ENCODE assay signal across 15 mouse cellular contexts in genomic region chr8:117968306-117968705, GRCm38 (mm10).
"Had no signal": no experiment of that assay in that cellular context is flagged by ENCODE, and none has a peak within 500 bp of the region (broad histone marks: within the 10 kb centered on the region; RNA-seq: fewer than 3 reads in every experiment).

No protein-coding gene starts in this region.

- H3K9ac ChIP-seq: neural tube, embryonic 15.5 days; stomach, embryonic 15.5 days had no signal

- H3K4me3 ChIP-seq: neural tube, embryonic 15.5 days; stomach, embryonic 15.5 days had no signal

- H3K4me2 ChIP-seq: neural tube, embryonic 15.5 days; stomach, embryonic 15.5 days had no signal

- H3K9me3 ChIP-seq: neural tube, embryonic 15.5 days; stomach, embryonic 15.5 days had no signal

- H3K4me1 ChIP-seq: neural tube, embryonic 15.5 days; stomach, embryonic 15.5 days had no signal

- DNase-seq: retina, postnatal 1 day; right cerebral cortex, adult 18-20 months; right cerebral cortex, postnatal 14 days; right cerebral cortex, postnatal 25 days; right cerebral cortex, postnatal 4 days; spleen, adult 18-20 months; thymus, adult 18-20 months; thymus, adult 2 months; thymus, postnatal 14 days; thymus, postnatal 25 days; thymus, postnatal 36 days; thymus, postnatal 4 days had no signal

- H3K36me3 ChIP-seq: neural tube, embryonic 15.5 days; stomach, embryonic 15.5 days had no signal

- H3K27ac ChIP-seq: neural tube, embryonic 15.5 days; stomach, embryonic 15.5 days; stomach, postnatal 0 days had no signal

- H3K27me3 ChIP-seq: neural tube, embryonic 15.5 days; stomach, embryonic 15.5 days had no signal
